Mouse (Mus musculus): ENCODE data around the gene Alkbh4.
"Not testable (repeated sequence)": the region's sequence is repeated elsewhere in the genome, so short reads cannot be mapped to it uniquely, and the experiment has no call there.

GRCm38 (mm10) chr5:136149134-136149576, 13.2 kb downstream of the Alkbh4 start:
- not testable (repeated sequence) for TF ChIP-seq CTCF (IDR thresholded peaks at IDR 0.05; ENCODE audit: extremely low read depth, insufficient read depth, insufficient read length, insufficient replicate concordance); POLR2A (IDR thresholded peaks at IDR 0.05; ENCODE audit: low read depth, low read length)

Measured in spleen, adult 2 months (tissue).